Comparison of ENCODE assay signal across 8 mouse cellular contexts in genomic region chr6:38687216-38687615, GRCm38 (mm10). TPM values are rescaled to one million over a fixed set of nuclear protein-coding genes. Genes with fewer than 3 reads are reported as not detected.
DNase-seq lines count a peak whose midpoint lies in the region; ATAC-seq and TF ChIP-seq lines count a peak whose summit lies in the region.

No protein-coding gene starts in this region.

- no peaks in the 10 kb centered on the region for H3K9me3 ChIP-seq in hindbrain, postnatal 0 days (ENCODE audit: low read length)
- H3K9me3 ChIP-seq in stomach, postnatal 0 days (ENCODE audit: control insufficient read depth, low read length): no peaks in the 10 kb centered on the region

- WGBS in lung, adult 2 months: 71% methylated on average over 11 of the region's 11 CpGs
- 62% methylated on average over 11 of the region's 11 CpGs for WGBS in hindbrain, postnatal 0 days
- 69% methylated on average over 11 of the region's 11 CpGs for WGBS in stomach, postnatal 0 days

- no peaks in the 10 kb centered on the region for H3K36me3 ChIP-seq in hindbrain, postnatal 0 days (ENCODE audit: insufficient read depth, low read length)
- 0 out of 2 replicates have a peak, but pooled peaks cover 7% of the 10 kb centered on the region for H3K36me3 ChIP-seq in stomach, postnatal 0 days (ENCODE audit: control insufficient read depth, insufficient read depth, low read length)

- no peak for TF ChIP-seq POLR2A in lung, adult 2 months (IDR thresholded peaks at IDR 0.05; ENCODE audit: borderline replicate concordance, extremely low read depth, low read depth, low read length)

- no peaks in the 10 kb centered on the region for H3K4me1 ChIP-seq in lung, adult 2 months (ENCODE audit: control insufficient read depth, insufficient read depth, low read length)
- no peaks in the 10 kb centered on the region for H3K4me1 ChIP-seq in hindbrain, postnatal 0 days (ENCODE audit: insufficient read depth, low read length)
- no peaks in the 10 kb centered on the region for H3K4me1 ChIP-seq in stomach, postnatal 0 days (replicated peaks; ENCODE audit: control insufficient read depth, insufficient read depth)

- H3K4me2 ChIP-seq in hindbrain, postnatal 0 days (ENCODE audit: low read depth, low read length): no peak overlapping the region
- no peak overlapping the region for H3K4me2 ChIP-seq in stomach, postnatal 0 days (replicated peaks; ENCODE audit: low read depth)

- TF ChIP-seq EP300 in stomach, postnatal 0 days (optimal IDR thresholded peaks at IDR 0.05): no peak

- no peak overlapping the region for H3K27ac ChIP-seq in hindbrain, postnatal 0 days
- H3K27ac ChIP-seq in stomach, postnatal 0 days (replicated peaks): no peak overlapping the region

- no peaks in the 10 kb centered on the region for H3K27me3 ChIP-seq in hindbrain, postnatal 0 days (ENCODE audit: insufficient read depth, low read length)
- H3K27me3 ChIP-seq in stomach, postnatal 0 days (ENCODE audit: control insufficient read depth, insufficient read depth, low read length): no peaks in the 10 kb centered on the region

- TF ChIP-seq CTCF in lung, adult 2 months (IDR thresholded peaks at IDR 0.05; ENCODE audit: insufficient read depth, low read length): peak; percentile 56
- peak; percentile 71 for TF ChIP-seq CTCF in hindbrain, postnatal 0 days (IDR thresholded peaks at IDR 0.05; ENCODE audit: low read depth)
- peak; percentile 72 for TF ChIP-seq CTCF in stomach, postnatal 0 days (IDR thresholded peaks at IDR 0.05; ENCODE audit: low read depth)

- H3K9ac ChIP-seq in hindbrain, postnatal 0 days (replicated peaks; ENCODE audit: low read length): no peak overlapping the region
- H3K9ac ChIP-seq in stomach, postnatal 0 days (ENCODE audit: low read length): no peak overlapping the region

- peak; percentile 60 for DNase-seq in embryo, embryonic 10 days (ENCODE audit: low spot score)
- no peak for DNase-seq in embryo, embryonic 9.5 days (ENCODE audit: extremely low spot score)
- peak; percentile 37 for DNase-seq in lung, adult 2 months
- no peak for DNase-seq in lung, postnatal 25 days (ENCODE audit: low spot score)
- peak; percentile 64 for DNase-seq in brain, adult 2 months (ENCODE audit: low read depth, low spot score)
- DNase-seq in hindbrain, postnatal 0 days (ENCODE audit: low spot score): peak; percentile 71
- DNase-seq in stomach, postnatal 0 days (ENCODE audit: low spot score): peak; percentile 51
- no peak for DNase-seq in heart, adult 8-10 months (ENCODE audit: low spot score)

- 0 out of 2 replicates have a peak, but pooled peaks have one; percentile 21 for ATAC-seq in hindbrain, postnatal 0 days
- ATAC-seq in stomach, postnatal 0 days (ENCODE audit: low FRiP score, low TSS enrichment): 0 out of 2 replicates have a peak, but pooled peaks have one; percentile 33

- no peak overlapping the region for H3K4me3 ChIP-seq in lung, adult 2 months (replicated peaks; ENCODE audit: extremely low read depth, low read depth, low read length)
- no peak overlapping the region for H3K4me3 ChIP-seq in hindbrain, postnatal 0 days (ENCODE audit: low read length)
- no peak overlapping the region for H3K4me3 ChIP-seq in stomach, postnatal 0 days (ENCODE audit: low read depth, low read length)

RNA-seq across cellular contexts. Expression of gene Clec2l, which starts 24.3 kb away (rescaled TPM):
- 0.50 and 1.1 TPM in 2 replicates for polyA plus RNA-seq in lung, adult 2 months (2012; rRNA removed)
- total RNA-seq in hindbrain, postnatal 0 days (2014; rRNA removed): 114 and 143 TPM in 2 replicates
- 50.9 and 53.0 TPM in 2 replicates for polyA plus RNA-seq in hindbrain, postnatal 0 days (2015; fragmentation: Nextera tagmentation; extraction: Ambion mirVana)
- polyA plus RNA-seq in stomach, postnatal 0 days (2015; fragmentation: Nextera tagmentation; extraction: Ambion mirVana): 0.55 and 1.7 TPM in 2 replicates
- total RNA-seq in heart, adult 8-10 months (2022): 1 to 10 TPM; 1.0 to 2.2 (median 1.4) TPM

RNA-seq across cellular contexts. Expression of gene Klrg2, which starts 50.2 kb away (rescaled TPM):
- 4.0 and 5.3 TPM in 2 replicates for polyA plus RNA-seq in lung, adult 2 months (2012; rRNA removed)
- total RNA-seq in hindbrain, postnatal 0 days (2014; rRNA removed): 0.29 and 0.73 TPM in 2 replicates
- polyA plus RNA-seq in hindbrain, postnatal 0 days (2015; fragmentation: Nextera tagmentation; extraction: Ambion mirVana): 0.48 TPM in 2 replicates
- 4.5 and 5.9 TPM in 2 replicates for polyA plus RNA-seq in stomach, postnatal 0 days (2015; fragmentation: Nextera tagmentation; extraction: Ambion mirVana)
- under 1 TPM; 0.19 to 0.65 (median 0.46) TPM for total RNA-seq in heart, adult 8-10 months (2022)

Comparison
In these comparisons a context has a peak if more than half of its experiments do, and no peak if none do; other contexts are left out.
1. DNase-seq: peak in embryo, embryonic 10 days (single experiment), lung, adult 2 months (single experiment), brain, adult 2 months (single experiment), hindbrain, postnatal 0 days (single experiment) and stomach, postnatal 0 days (single experiment); none in embryo, embryonic 9.5 days (single experiment), lung, postnatal 25 days (single experiment) and heart, adult 8-10 months (single experiment).
2. RNA of gene Clec2l, which starts 24.3 kb away (polyA plus RNA-seq): 50.9 to 53.0 TPM in hindbrain, postnatal 0 days; 0.50 to 1.1 TPM in lung, adult 2 months and 0.55 to 1.7 TPM in stomach, postnatal 0 days; every median in the first group is over 10 times any median in the second.
3. Peak in every context shown above with its lines, with median percentiles within 50 percentile points of each other: CTCF ChIP-seq.